Mouse (Mus musculus) liver, embryonic 16.5 days (tissue): ENCODE results near the gene Bcl7b. TPM values are rescaled to one million over a fixed set of nuclear protein-coding genes. Genes with fewer than 3 reads are reported as not detected.
"Not testable (repeated sequence)": the region's sequence is repeated elsewhere in the genome, so short reads cannot be mapped to it uniquely, and the experiment has no call there.

Experiments used
- ATAC-seq: fragments of 200-750 bp; cut with Nextera tagmentation; 2 replicates; pipeline ENCODE4 v1.8.0; 2017; ENCODE audit warnings: low read depth, mild to moderate bottlenecking, moderate number of reproducible peaks, moderate library complexity
- H3K27ac ChIP-seq: fragments of 300-500 bp; sonication (generic); 2 replicates; pipeline ENCODE4 v1.5.1; 2014; ENCODE audit warnings: mild to moderate bottlenecking, low read length
- H3K27me3 ChIP-seq: fragments of 300-500 bp; sonication (generic); 2 replicates; pipeline ENCODE4 v1.6.1; 2014; ENCODE audit warnings: low read depth, low read length, mixed read lengths; ENCODE audit not compliant: control insufficient read depth, insufficient read depth
- H3K36me3 ChIP-seq: fragments of 300-500 bp; sonication (generic); 2 replicates; pipeline ENCODE4 v1.6.1; 2014; ENCODE audit warnings: mild to moderate bottlenecking; ENCODE audit not compliant: control insufficient read depth, insufficient read depth
- H3K4me1 ChIP-seq: fragments of 300-500 bp; sonication (generic); 2 replicates; pipeline ENCODE4 v1.6.1; 2014; ENCODE audit warnings: low read depth, low read length, mixed read lengths; ENCODE audit not compliant: control insufficient read depth
- H3K4me2 ChIP-seq: fragments of 300-500 bp; sonication (generic); 2 replicates; pipeline ENCODE4 v1.6.1; 2014; ENCODE audit warnings: low read depth, low read length, mixed read lengths
- H3K4me3 ChIP-seq: fragments of 300-500 bp; sonication (generic); 2 replicates; pipeline ENCODE4 v1.5.1; 2014; ENCODE audit warnings: low read depth, mild to moderate bottlenecking, low read length
- H3K9ac ChIP-seq: fragments of 300-500 bp; sonication (generic); 2 replicates; pipeline ENCODE4 v1.6.1; 2014; ENCODE audit warnings: low read depth, low read length
- H3K9me3 ChIP-seq: fragments of 300-500 bp; sonication (generic); replicated peaks from 2 replicates; pipeline ENCODE4 v1.6.1; 2016; ENCODE audit warnings: low read length; ENCODE audit not compliant: control insufficient read depth
- WGBS: fragments of 180-500 bp; shearing (Covaris S2); extraction: QIAGEN DNeasy Blood & Tissue Kit; methylation state at CpG from one replicate; pipeline ENCODE4 v1.1.7; 2014; ENCODE audit not compliant: insufficient replicate concordance; 5-methylcytosine and 5-hydroxymethylcytosine counted together
- microRNA-seq: library from miRNA; unstranded; fragments of <30 nt; microRNA quantifications from one replicate; pipeline ENCODE4, GENCODE M21; 2016
- polyA plus RNA-seq: library from polyadenylated mRNA; unstranded; fragments of >200 nt; fragmentation: Nextera tagmentation; extraction: Ambion mirVana; gene quantifications from 2 replicates; pipeline ENCODE4 v1.2.1, GENCODE M21; 2015

Bcl7b gene
- polyA plus RNA-seq, 1 experiment from 2014 or later, result 24.8 TPM

DNA sequence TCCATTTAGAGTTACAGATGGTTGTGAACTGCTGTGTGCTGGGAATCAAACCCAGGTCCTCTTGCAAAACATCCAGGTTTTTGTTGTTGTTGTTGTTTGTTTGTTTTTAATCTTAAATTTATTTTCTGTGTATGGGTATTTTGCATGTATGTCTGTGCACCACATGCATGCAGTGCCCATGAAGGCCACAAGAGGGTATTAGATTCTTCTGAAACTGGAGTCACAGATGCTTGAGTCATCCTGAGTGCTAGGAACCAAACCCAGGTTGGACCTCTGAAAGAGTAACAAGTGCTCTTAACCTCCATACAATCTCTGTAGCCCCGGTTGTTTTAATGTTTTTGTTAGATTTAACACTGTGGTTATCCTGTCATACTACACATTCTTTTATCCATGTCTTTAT, 40.1 kb downstream of the Bcl7b start:
- Histone ChIP-seq H3K4me2 (no peak overlapping the region), H3K27ac (no peak overlapping the region), H3K36me3 (peaks cover 78% of the 10 kb centered on the region), H3K9ac (no peak overlapping the region), H3K9me3 (no peaks in the 10 kb centered on the region), H3K4me1 (no peaks in the 10 kb centered on the region), H3K27me3 (no peaks in the 10 kb centered on the region), H3K4me3 (no peak overlapping the region)
- WGBS, result 83% methylated on average over 1 of the region's 1 CpGs
- ATAC-seq, result no peak

DNA sequence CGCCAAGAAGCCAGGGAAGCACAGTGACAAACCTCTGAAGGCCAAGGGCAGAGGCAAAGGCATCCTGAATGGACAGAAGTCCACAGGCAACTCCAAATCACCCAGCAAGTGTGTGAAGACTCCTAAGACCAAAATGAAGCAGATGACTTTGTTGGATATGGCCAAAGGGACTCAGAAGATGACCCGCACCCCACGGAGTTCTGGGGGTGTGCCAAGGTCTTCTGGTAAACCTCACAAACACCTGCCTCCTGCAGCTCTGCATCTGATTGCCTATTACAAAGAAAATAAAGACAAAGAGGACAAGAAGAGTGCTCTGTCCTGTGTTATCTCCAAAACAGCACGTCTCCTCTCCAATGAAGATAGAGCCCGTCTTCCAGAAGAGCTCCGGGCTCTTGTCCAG, 48.8 kb downstream of the Bcl7b start:
- H3K27me3 ChIP-seq, result no peaks in the 10 kb centered on the region
- H3K9me3 ChIP-seq, result no peaks in the 10 kb centered on the region
- H3K4me1 ChIP-seq, result no peaks in the 10 kb centered on the region
- ATAC-seq, result no peak
- H3K4me3 ChIP-seq, result no peak overlapping the region
- no peak overlapping the region for H3K27ac ChIP-seq
- 89% methylated on average over 6 of the region's 6 CpGs for WGBS
- peaks cover 76% of the 10 kb centered on the region for H3K36me3 ChIP-seq
- H3K9ac ChIP-seq, result no peak overlapping the region
- H3K4me2 ChIP-seq, result no peak overlapping the region

DNA sequence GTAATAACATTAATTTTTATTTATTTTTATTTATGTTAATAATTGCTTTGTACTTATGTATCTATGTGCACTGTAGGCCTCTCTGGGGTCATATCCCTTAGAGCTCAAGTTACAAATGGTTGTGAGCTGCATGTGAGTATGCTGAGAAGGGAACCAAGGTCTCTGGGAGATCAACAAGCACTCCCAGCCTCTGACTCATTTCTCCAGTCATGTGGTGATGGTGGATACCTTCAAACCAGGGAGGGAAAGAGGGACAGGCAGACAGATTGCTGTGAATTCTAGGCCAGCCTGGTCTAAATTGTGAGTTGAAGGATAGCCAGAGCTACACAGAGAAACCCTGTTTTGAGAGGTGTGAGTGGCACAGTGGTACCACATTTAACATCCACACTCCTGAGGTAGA, 52.9 kb downstream of the Bcl7b start:
- H3K9me3 ChIP-seq, result no peaks in the 10 kb centered on the region
- H3K4me1 ChIP-seq, result no peaks in the 10 kb centered on the region
- H3K27ac ChIP-seq, result no peak overlapping the region
- no peak overlapping the region for H3K4me3 ChIP-seq
- no peak for ATAC-seq
- H3K36me3 ChIP-seq, result peaks cover 72% of the 10 kb centered on the region
- H3K9ac ChIP-seq, result no peak overlapping the region
- H3K4me2 ChIP-seq, result no peak overlapping the region
- no peaks in the 10 kb centered on the region for H3K27me3 ChIP-seq

DNA sequence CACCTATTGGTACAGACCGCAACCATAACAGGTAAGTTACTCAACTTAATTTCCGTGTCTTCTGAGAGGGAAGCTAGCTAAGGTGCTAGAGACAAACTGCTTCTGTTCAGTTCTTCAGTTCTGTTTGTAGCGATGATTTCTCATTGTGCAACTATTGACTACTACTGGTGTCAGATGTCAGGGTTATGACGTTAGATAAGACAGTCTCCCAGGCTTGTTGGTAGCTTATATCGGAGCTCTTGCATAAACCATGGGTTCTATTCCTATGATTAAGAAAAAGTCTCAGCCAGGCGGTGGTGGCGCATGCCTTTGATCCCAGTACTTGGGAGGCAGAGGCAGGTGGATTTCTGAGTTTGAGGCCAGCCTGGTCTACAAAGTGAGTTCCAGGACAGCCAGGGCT, 54.0 kb downstream of the Bcl7b start:
- Histone ChIP-seq H3K27ac (no peak overlapping the region), H3K36me3 (peaks cover 69% of the 10 kb centered on the region), H3K4me1 (no peaks in the 10 kb centered on the region), H3K4me3 (no peak overlapping the region), H3K9ac (no peak overlapping the region), H3K9me3 (no peaks in the 10 kb centered on the region), H3K27me3 (no peaks in the 10 kb centered on the region), H3K4me2 (no peak overlapping the region)
- no peak for ATAC-seq
- WGBS, result 86% methylated on average over 7 of the region's 7 CpGs

DNA sequence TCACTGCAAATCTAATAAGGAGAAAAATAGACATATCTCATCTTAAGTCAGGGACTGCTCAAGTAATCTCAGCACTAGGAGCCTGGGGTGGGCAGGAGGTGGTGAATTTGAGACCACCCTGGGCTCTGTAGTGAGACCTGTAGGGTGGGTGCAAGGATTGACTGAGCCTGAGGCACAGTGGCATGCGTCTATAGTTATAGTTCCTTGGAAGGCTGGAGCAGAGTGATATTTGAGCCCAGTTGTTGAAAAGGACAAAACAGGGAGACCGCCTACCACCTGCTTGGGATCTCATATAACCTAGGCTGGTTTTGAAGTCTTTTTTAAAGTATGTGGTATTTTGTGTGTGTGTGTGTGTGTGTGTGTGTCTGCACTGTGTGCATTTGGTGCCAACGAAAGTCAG, 56.1 kb downstream of the Bcl7b start:
- Histone ChIP-seq H3K9me3 (no peaks in the 10 kb centered on the region), H3K4me3 (no peak overlapping the region), H3K36me3 (peaks cover 68% of the 10 kb centered on the region), H3K9ac (no peak overlapping the region), H3K27me3 (no peaks in the 10 kb centered on the region), H3K4me1 (no peaks in the 10 kb centered on the region), H3K27ac (no peak overlapping the region), H3K4me2 (no peak overlapping the region)
- ATAC-seq, result no peak
- 85% methylated on average over 3 of the region's 3 CpGs for WGBS

DNA sequence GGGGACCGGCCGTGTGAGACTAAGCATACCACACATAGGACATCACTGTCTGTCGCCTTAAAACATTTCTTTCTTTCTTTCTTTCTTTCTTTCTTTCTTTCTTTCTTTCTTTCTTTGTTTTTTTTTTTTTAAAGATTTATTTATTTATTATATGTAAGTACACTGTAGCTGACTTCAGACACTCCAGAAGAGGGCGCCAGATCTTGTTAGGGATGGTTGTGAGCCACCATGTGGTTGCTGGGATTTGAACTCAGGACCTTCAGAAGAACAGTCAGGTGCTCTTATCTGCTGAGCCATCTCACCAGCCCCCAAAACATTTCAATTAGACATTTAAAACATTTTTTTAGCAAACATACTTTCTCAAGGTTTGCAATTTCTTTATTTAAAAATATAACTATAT, 57.8 kb downstream of the Bcl7b start:
- not testable (repeated sequence) for H3K4me2 ChIP-seq, H3K9ac ChIP-seq, ATAC-seq, H3K9me3 ChIP-seq, H3K4me3 ChIP-seq, H3K27ac ChIP-seq, H3K27me3 ChIP-seq, H3K4me1 ChIP-seq
- peaks cover 79% of the 10 kb centered on the region for H3K36me3 ChIP-seq
- WGBS, result 87% methylated on average over 4 of the region's 4 CpGs

DNA sequence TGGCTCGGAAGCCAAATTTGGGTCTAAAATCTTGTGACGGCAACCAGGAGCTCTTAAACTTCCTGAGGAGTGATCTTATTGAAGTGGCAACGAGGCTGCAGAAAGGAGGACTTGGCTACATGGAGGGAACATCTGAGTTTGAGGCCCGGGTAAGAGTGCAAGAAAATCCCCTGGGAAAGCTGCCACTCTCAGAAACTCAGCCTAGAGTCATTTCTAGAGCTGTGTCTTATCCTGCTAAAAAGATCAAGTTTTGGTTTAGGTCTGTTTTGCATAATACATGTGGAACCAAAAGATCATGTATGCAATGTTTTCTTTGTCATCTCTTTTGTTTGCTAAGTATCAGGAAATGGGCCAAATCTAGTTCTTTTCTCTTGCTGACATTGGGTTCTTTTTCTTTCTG, 62.1 kb downstream of the Bcl7b start:
- no peak overlapping the region for H3K4me3 ChIP-seq
- no peak for ATAC-seq
- H3K27ac ChIP-seq, result no peak overlapping the region
- H3K4me1 ChIP-seq, result no peaks in the 10 kb centered on the region
- 82% methylated on average over 4 of the region's 4 CpGs for WGBS
- H3K9me3 ChIP-seq, result no peaks in the 10 kb centered on the region
- no peak overlapping the region for H3K9ac ChIP-seq
- no peak overlapping the region for H3K4me2 ChIP-seq
- H3K36me3 ChIP-seq, result peaks cover 81% of the 10 kb centered on the region
- H3K27me3 ChIP-seq, result no peaks in the 10 kb centered on the region

Small RNAs within 50 kb of the gene (microRNA-seq; reads per million reads assigned to microRNA genes)
- not detected for gene Gm25315

Other genes with a start within 250 kb of the Bcl7b start
- 20.8 and 25.3 TPM in 2 replicates for gene Mettl27, start 235.9 kb upstream of the Bcl7b start, polyA plus RNA-seq
- 0.28 and 0.71 TPM in 2 replicates for gene Cldn4, start 221.3 kb upstream of the Bcl7b start, polyA plus RNA-seq
- gene Cldn3, start 182.1 kb upstream of the Bcl7b start, polyA plus RNA-seq, result 2.6 and 4.7 TPM in 2 replicates
- gene Abhd11, start 159.1 kb upstream of the Bcl7b start, polyA plus RNA-seq, result 26.2 and 26.6 TPM in 2 replicates
- gene Stx1a, start 144.8 kb upstream of the Bcl7b start, polyA plus RNA-seq, result 0.71 and 1.1 TPM in 2 replicates
- gene Dnajc30, start 104.1 kb upstream of the Bcl7b start, polyA plus RNA-seq, result 14.0 and 15.2 TPM in 2 replicates
- 43.0 and 46.5 TPM in 2 replicates for gene Bud23, start 103.3 kb upstream of the Bcl7b start, polyA plus RNA-seq
- gene Vps37d, start 90.0 kb upstream of the Bcl7b start, polyA plus RNA-seq, result 0.09 and 0.25 TPM in 2 replicates
- 9.6 and 14.1 TPM in 2 replicates for gene Mlxipl, start 78.4 kb upstream of the Bcl7b start, polyA plus RNA-seq
- 11.1 and 11.6 TPM in 2 replicates for gene Tbl2, start 18.6 kb upstream of the Bcl7b start, polyA plus RNA-seq
- gene Baz1b, start 19.0 kb downstream of the Bcl7b start, polyA plus RNA-seq, result 14.3 and 15.5 TPM in 2 replicates
- gene Fzd9, start 82.9 kb downstream of the Bcl7b start, polyA plus RNA-seq, result 0.14 and 0.34 TPM in 2 replicates
- gene Fkbp6, start 181.8 kb downstream of the Bcl7b start, polyA plus RNA-seq, result not detected in 2 replicates
- gene Trim50, start 185.0 kb downstream of the Bcl7b start, polyA plus RNA-seq, result not detected in 2 replicates
- 12.1 and 14.4 TPM in 2 replicates for gene Nsun5, start 201.7 kb downstream of the Bcl7b start, polyA plus RNA-seq
- 4.5 and 5.0 TPM in 2 replicates for gene Pom121, start 226.3 kb downstream of the Bcl7b start, polyA plus RNA-seq